Mouse (Mus musculus) heart, postnatal 0 days (tissue): Measurements from ENCODE around the gene Wnk2.

ENCODE experiments used
- CTCF ChIP-seq: IDR thresholded peaks from 2 replicates; pipeline ENCODE4 v1.5.1; 2016; ENCODE audit warnings: antibody characterized with exemption, control low read depth, low read depth
- EP300 ChIP-seq: IDR thresholded peaks from 2 replicates; pipeline ENCODE4 v1.6.1; 2016; ENCODE audit warnings: antibody characterized with exemption, low read depth

GRCm38 (mm10) chr13:49131342-49131855 is 16.4 kb downstream of the Wnk2 start:
- no peak for TF ChIP-seq CTCF
- TF ChIP-seq EP300: no peak
